Mouse (Mus musculus) heart, embryonic 10.5 days (tissue): Measurements from ENCODE around the gene BC055324. TPM values are rescaled to one million over a fixed set of nuclear protein-coding genes. Genes with fewer than 3 reads are reported as not detected.
A peak's percentile ranks its signal among the peaks of the same experiment; 100 is the strongest.

ENCODE experiments used
- DNase-seq: peaks from one replicate; pipeline ENCODE4 v3.0.0-alpha.2; 2017; ENCODE audit warnings: low spot score
- H3K27ac ChIP-seq: fragments of 300-500 bp; sonication (generic); 2 replicates; pipeline ENCODE4 v1.5.1; 2016; ENCODE audit warnings: mild to moderate bottlenecking
- H3K27me3 ChIP-seq: fragments of 300-500 bp; sonication (generic); 2 replicates; pipeline ENCODE4 v1.6.1; 2016; ENCODE audit warnings: mild to moderate bottlenecking; ENCODE audit not compliant: poor library complexity, insufficient read depth, severe bottlenecking
- H3K36me3 ChIP-seq: fragments of 300-500 bp; sonication (generic); 2 replicates; pipeline ENCODE4 v1.6.1; 2016; ENCODE audit warnings: mild to moderate bottlenecking, moderate library complexity
- H3K4me1 ChIP-seq: fragments of 300-500 bp; sonication (generic); 2 replicates; pipeline ENCODE4 v1.6.1; 2016; ENCODE audit warnings: mild to moderate bottlenecking
- H3K4me3 ChIP-seq: fragments of 300-500 bp; sonication (generic); 2 replicates; pipeline ENCODE4 v1.5.1; 2016; ENCODE audit warnings: mild to moderate bottlenecking, moderate library complexity
- H3K9me3 ChIP-seq: fragments of 300-500 bp; sonication (generic); 2 replicates; pipeline ENCODE4 v1.6.1; 2016; ENCODE audit warnings: mild to moderate bottlenecking, moderate library complexity
- WGBS: fragments of 180-500 bp; shearing (Covaris S2); methylation state at CpG from one replicate; pipeline ENCODE4 v1.1.7; 2016; 5-methylcytosine and 5-hydroxymethylcytosine counted together
- polyA plus RNA-seq: library from polyadenylated mRNA; unstranded; fragments of >200 nt; fragmentation: Nextera tagmentation; extraction: Ambion mirVana; gene quantifications from 2 replicates; pipeline ENCODE4 v1.2.1, GENCODE M21; 2016

Gene BC055324
- polyA plus RNA-seq, 1 experiment from 2014 or later = 28.2 TPM

DNA sequence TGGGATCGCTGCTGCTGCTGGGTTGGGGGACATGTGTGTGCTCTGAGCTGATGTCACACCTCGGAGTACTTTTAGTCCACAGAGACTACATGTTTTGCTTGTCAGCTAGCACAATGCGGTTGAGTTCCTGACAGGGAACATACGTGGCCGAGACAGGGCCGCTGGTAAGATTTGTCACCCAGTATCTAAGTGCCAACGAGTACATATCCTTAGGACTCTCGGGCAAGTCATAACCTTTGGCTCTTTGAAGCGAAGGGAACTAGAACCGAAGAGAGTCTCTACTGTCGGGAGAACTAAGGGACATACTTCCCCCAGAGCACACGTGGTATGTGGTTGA is 64.2 kb downstream of the BC055324 start:
- 2% methylated on average over 12 of the region's 12 CpGs for WGBS
- no peaks in the 10 kb centered on the region for H3K27me3 ChIP-seq
- peak overlapping the region; percentile 92 for H3K27ac ChIP-seq
- H3K36me3 ChIP-seq = peaks cover 23% of the 10 kb centered on the region
- H3K4me1 ChIP-seq = peaks cover 22% of the 10 kb centered on the region
- H3K9me3 ChIP-seq = no peaks in the 10 kb centered on the region
- DNase-seq = no peak
- peak overlapping the region; percentile 91 for H3K4me3 ChIP-seq

- H3K9me3 ChIP-seq = no peaks in the 10 kb centered on the region
- peak overlapping the region; percentile 91 for H3K4me3 ChIP-seq
- H3K36me3 ChIP-seq = peaks cover 17% of the 10 kb centered on the region
- H3K27me3 ChIP-seq = no peaks in the 10 kb centered on the region
- DNase-seq = peak; percentile 93
- peak overlapping the region; percentile 92 for H3K27ac ChIP-seq
- H3K4me1 ChIP-seq = peaks cover 22% of the 10 kb centered on the region
- WGBS = under 1% methylated on average over 77 of the region's 77 CpGs
Measured at GRCm38 (mm10) chr1:163929636-163930457, 64.7 kb downstream of the BC055324 start.

DNA sequence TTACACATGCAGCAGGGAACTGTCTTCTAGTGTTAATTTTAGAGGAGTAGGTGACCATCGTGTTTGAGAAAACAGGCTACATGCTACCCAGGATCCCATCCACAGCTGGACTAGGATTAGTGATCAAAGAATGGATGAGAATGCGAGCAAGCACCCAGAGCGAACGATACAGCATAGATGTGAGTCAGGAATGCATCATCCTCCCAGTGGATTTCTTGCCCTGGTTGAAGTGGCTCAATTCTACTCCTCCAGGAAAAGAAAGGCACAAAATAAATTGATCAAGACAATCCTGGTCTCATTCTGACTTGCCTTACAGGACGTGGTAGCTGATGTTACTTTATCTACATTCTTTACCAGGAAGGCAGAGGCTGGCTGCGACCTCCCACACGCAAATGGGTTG is 65.8 kb downstream of the BC055324 start, which contains the start of gene Scyl3:
TSS of gene Scyl3 (plus strand) at position 255 of the 400 bp plus-strand sequence.
- Histone ChIP-seq H3K4me3 (peak within 1 kb of the TSS; percentile 91), H3K27me3 (no peaks in the 10 kb centered on the region), H3K27ac (peak within 1 kb of the TSS; percentile 92), H3K9me3 (no peaks in the 10 kb centered on the region), H3K36me3 (0 out of 2 replicates have a peak, but pooled peaks cover 7% of the 10 kb centered on the region), H3K4me1 (peaks cover 22% of the 10 kb centered on the region)
- WGBS = 72% methylated on average over 7 of the region's 7 CpGs
- DNase-seq = no peak

- WGBS = 79% methylated on average over 8 of the region's 8 CpGs
- H3K9me3 ChIP-seq = no peaks in the 10 kb centered on the region
Measured at GRCm38 (mm10) chr1:163924093-163924492, 70.5 kb downstream of the BC055324 start.

DNA sequence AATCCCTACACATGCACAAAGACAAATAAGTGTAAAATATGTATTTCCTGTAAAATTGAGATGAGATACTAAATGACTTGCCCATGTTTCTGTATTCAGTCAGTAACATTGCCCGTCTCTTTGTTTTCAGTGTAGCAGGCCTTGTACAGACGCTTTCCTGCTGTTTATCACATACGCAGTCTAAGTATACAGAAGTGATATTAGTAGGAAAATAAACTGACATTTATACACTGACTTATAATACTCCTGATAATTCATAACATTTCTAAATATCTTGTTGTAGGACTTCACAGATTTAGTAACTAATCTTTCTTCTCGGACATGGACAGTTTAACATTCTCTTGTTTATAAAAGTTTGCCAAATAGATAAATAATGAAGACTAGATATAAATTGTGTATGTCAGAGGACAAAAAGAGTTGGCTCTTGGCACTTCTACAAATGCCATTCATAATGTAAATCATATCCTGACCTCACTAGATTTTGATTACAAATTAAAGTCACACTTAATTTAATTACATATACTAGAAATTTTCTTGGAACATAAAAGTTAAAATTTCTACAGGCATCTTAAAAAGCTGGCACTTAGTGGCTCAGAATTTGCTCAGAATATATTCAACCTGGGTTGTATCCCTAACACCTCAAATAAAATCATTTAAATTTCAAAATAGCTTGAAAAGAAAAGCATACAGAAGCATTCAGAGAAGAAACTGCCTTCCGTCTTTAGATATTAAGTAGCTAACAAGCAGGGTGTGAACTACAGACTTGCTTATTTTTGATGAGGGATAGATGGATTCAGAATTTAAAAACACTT is 77.0 kb downstream of the BC055324 start:
- Histone ChIP-seq H3K27ac (no peak overlapping the region), H3K4me3 (no peak overlapping the region), H3K4me1 (no peaks in the 10 kb centered on the region), H3K36me3 (peaks cover 6% of the 10 kb centered on the region), H3K27me3 (no peaks in the 10 kb centered on the region), H3K9me3 (no peaks in the 10 kb centered on the region)
- DNase-seq = no peak
- 90% methylated on average over 5 of the region's 5 CpGs for WGBS

More at GRCm38 (mm10) chr1:163924093-163924492, 70.5 kb downstream of the BC055324 start:
- H3K4me1 ChIP-seq = 0 out of 2 replicates have a peak, but pooled peaks cover 4% of the 10 kb centered on the region
- no peaks in the 10 kb centered on the region for H3K36me3 ChIP-seq
- H3K27ac ChIP-seq = no peak overlapping the region
- H3K27me3 ChIP-seq = no peaks in the 10 kb centered on the region
- no peak overlapping the region for H3K4me3 ChIP-seq
- DNase-seq = peak; percentile 27

DNA sequence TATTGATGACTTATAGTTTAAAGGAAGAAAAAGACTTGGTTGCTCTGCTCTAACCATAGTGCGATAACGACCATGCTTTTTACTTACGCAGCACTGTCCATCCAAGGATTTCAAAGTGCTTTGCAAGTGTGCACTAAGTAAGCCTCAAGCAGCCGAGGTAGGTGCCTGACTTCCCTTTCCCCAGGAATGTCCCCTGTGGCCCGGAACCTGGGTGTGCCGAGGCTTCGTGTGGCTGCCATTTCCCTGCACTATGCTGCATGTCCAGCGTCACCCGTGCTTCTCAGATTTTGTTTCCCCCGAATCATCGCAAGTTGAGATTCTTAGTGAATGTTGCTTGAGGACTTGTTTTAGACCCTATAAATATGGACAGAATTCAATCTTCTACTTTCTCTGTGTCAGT is 82.6 kb downstream of the BC055324 start:
- Histone ChIP-seq H3K4me1 (peaks cover 4% of the 10 kb centered on the region; the same call in 1 of the 2 replicates), H3K4me3 (no peak overlapping the region), H3K36me3 (peaks cover 3% of the 10 kb centered on the region; the same call in 1 of the 2 replicates), H3K9me3 (no peaks in the 10 kb centered on the region), H3K27me3 (no peaks in the 10 kb centered on the region), H3K27ac (no peak overlapping the region)
- 90% methylated on average over 11 of the region's 11 CpGs for WGBS
- DNase-seq = no peak

DNA sequence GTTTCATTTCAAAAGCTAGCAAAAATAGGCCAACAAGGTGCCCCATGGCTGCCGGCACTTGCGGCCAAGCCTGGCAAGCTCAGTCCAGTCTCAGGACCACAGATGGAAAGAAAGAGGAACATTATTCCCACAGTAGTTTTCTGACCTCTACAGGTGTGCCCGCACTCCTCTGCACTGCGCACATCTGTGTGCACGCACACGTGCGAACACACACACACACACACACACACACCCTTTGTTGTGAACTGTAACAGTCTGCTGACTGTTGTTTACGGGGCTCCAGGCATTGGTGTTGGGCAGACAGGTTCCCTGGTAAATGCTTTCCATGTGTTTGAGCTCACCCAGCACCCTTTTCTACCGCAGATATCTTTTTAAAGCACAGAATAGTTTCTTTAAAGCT is 83.8 kb downstream of the BC055324 start:
- Histone ChIP-seq H3K4me1 (peaks cover 4% of the 10 kb centered on the region; the same call in 1 of the 2 replicates), H3K9me3 (no peaks in the 10 kb centered on the region), H3K27ac (no peak overlapping the region), H3K4me3 (no peak overlapping the region), H3K36me3 (no peaks in the 10 kb centered on the region), H3K27me3 (no peaks in the 10 kb centered on the region)
- DNase-seq = no peak
- 85% methylated on average over 9 of the region's 9 CpGs for WGBS

GRCm38 (mm10) chr1:163910343-163910742 is 84.3 kb downstream of the BC055324 start:
- H3K27me3 ChIP-seq = no peaks in the 10 kb centered on the region
- no peak overlapping the region for H3K4me3 ChIP-seq
- no peak for DNase-seq
- WGBS = 2% methylated on average over 2 of the region's 2 CpGs
- peaks cover 4% of the 10 kb centered on the region; the same call in 1 of the 2 replicates for H3K4me1 ChIP-seq
- H3K27ac ChIP-seq = no peak overlapping the region
- H3K9me3 ChIP-seq = no peaks in the 10 kb centered on the region
- no peaks in the 10 kb centered on the region for H3K36me3 ChIP-seq

DNA sequence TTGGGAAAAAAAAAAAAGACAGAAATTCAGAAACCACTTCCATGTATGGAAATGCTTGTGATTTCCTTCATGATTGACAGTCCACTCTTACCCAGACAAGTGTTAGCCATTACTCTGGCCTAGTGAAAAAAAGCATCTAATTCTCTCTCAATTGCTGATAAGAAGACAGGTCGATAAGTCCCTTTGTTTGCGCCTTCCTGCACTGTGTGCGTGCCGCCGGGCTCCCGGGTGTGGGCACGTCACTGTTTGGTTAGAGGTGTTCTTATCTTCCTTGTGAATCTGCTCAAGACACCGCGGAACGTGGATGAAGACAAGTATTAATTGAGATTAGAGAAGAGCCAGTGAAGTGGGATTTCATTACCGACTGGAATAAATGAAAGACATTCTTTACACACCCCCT is 86.2 kb downstream of the BC055324 start:
- H3K36me3 ChIP-seq = no peaks in the 10 kb centered on the region
- peaks cover 4% of the 10 kb centered on the region; the same call in 1 of the 2 replicates for H3K4me1 ChIP-seq
- no peak for DNase-seq
- H3K27me3 ChIP-seq = no peaks in the 10 kb centered on the region
- 25% methylated on average over 11 of the region's 11 CpGs for WGBS
- no peak overlapping the region for H3K27ac ChIP-seq
- H3K4me3 ChIP-seq = peak overlapping the region; percentile 9; the same call in 1 of the 2 replicates
- H3K9me3 ChIP-seq = no peaks in the 10 kb centered on the region

DNA sequence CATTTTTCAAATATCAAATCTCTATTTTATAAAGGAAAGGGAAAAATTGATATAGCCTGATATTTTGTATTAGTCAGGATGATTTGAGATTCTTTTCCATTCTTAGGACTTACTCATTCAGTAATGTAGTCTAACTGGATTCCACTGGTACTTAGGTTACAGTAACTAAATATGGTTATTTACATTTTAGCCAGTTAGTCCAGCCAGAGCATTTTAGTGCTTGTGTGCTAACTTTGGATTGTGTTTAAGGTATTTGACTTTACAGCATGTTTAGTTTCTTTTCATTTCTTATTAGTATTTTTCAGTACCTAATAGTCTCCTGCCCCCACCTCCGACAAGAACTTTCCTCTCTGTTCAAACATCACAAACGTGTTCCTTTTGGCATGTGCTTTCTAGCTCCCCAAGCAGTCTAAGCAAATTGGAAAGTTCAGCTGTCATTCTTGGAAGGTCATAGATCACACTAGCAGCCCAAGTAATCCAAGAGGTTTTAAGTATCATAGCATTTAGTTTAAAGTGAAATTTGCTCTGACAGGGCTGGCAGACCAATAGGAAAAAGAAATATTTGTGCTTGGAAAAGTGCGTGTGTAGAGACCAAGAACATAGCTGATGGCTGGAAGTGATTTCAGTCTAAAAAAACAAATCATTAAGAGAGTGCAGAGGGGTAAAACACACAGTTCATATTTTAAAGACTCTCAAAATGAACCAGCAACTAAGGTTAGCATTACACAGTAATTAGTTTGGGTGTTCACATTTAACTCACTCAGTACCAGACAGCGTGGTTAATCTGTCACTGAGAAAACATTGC is 87.4 kb downstream of the BC055324 start:
- 58% methylated on average over 4 of the region's 4 CpGs for WGBS
- H3K27ac ChIP-seq = no peak overlapping the region

GRCm38 (mm10) chr1:163903411-163903810 is 91.2 kb downstream of the BC055324 start:
- no peak for DNase-seq
- no peak overlapping the region for H3K27ac ChIP-seq
- peaks cover 2% of the 10 kb centered on the region; the same call in 1 of the 2 replicates for H3K4me1 ChIP-seq
- no peaks in the 10 kb centered on the region for H3K9me3 ChIP-seq
- H3K4me3 ChIP-seq = no peak overlapping the region
- 86% methylated on average over 3 of the region's 3 CpGs for WGBS
- H3K36me3 ChIP-seq = no peaks in the 10 kb centered on the region
- no peaks in the 10 kb centered on the region for H3K27me3 ChIP-seq

More for the DNA sequence above, 87.4 kb downstream of the BC055324 start:
- Histone ChIP-seq H3K9me3 (no peaks in the 10 kb centered on the region), H3K4me3 (no peak overlapping the region), H3K4me1 (peaks cover 4% of the 10 kb centered on the region; the same call in 1 of the 2 replicates), H3K36me3 (no peaks in the 10 kb centered on the region), H3K27me3 (no peaks in the 10 kb centered on the region)
- DNase-seq = no peak

- no peaks in the 10 kb centered on the region for H3K36me3 ChIP-seq
- no peak overlapping the region for H3K4me3 ChIP-seq
- no peaks in the 10 kb centered on the region for H3K9me3 ChIP-seq
- DNase-seq = no peak
- no peak overlapping the region for H3K27ac ChIP-seq
- WGBS = 74% methylated on average over 2 of the region's 2 CpGs
- no peaks in the 10 kb centered on the region for H3K4me1 ChIP-seq
- H3K27me3 ChIP-seq = no peaks in the 10 kb centered on the region
Measured at GRCm38 (mm10) chr1:163900168-163900567, 94.4 kb downstream of the BC055324 start.
